Mouse (Mus musculus): ENCODE results near the gene Ccnl1.
A peak's percentile ranks its signal among the peaks of the same experiment; 100 is the strongest.

The Ccnl1 gene

GRCm38 (mm10) chr3:65959416-65960001 is 1.5 kb upstream of the Ccnl1 start:
- DNase-seq (ENCODE audit: low spot score in 2 of 2) = no peak

- no peak for DNase-seq (ENCODE audit: low spot score in 2 of 2)
Measured at GRCm38 (mm10) chr3:65958840-65959185, 764 bp upstream of the Ccnl1 start.

- peak; percentile 70 to 72 for DNase-seq (ENCODE audit: low spot score in 2 of 2)
Measured at GRCm38 (mm10) chr3:65957271-65958101, 563 bp downstream of the Ccnl1 start.

- no peak for DNase-seq (ENCODE audit: low spot score in 2 of 2)
Measured at GRCm38 (mm10) chr3:65954499-65955391, 3.3 kb downstream of the Ccnl1 start.

DNA sequence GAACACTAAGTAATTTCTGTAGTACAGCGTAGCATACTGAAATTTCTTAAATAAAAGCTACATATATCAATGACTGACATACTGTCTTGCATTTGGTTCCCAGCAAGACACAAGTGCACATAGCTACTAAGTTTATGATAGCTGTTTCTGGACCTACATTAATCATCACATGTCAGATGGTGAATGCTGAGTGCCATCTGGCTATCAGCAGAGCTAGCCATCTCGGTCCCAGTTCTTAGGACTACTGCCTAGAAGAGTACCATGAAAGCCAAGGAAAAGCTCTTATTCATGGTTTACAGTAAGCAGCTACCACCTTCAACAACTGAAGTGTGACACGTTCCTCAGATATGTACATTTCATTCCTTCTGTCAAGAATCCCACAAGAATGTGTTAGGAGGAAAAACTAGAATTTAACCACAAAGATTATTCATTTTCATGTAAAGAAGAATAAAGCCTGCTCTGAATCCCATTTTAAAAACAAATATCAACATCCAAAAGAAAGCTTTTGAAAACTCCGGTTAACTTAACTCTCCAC is 7.2 kb downstream of the Ccnl1 start:
- no peak for DNase-seq (ENCODE audit: low spot score in 2 of 2)

DNA sequence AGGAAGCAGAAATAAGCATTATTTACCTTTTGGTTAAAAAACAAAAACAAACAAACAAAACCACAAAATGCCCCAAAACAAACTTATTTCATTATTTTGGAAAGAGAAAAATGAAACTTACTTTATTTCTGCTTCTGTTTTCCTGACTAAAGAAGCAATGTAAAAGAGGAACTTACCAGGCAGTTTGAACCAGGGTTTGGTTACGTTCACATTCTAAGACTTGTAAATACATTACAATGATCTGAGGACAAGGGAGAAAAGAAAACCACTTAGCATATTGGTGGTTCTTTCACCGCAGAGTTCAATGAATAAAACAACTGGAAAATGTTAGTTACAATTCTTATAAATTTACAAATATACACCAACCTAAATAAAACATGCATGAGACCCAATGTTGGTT is 7.7 kb downstream of the Ccnl1 start:
- DNase-seq (ENCODE audit: low spot score in 2 of 2) = no peak

DNA sequence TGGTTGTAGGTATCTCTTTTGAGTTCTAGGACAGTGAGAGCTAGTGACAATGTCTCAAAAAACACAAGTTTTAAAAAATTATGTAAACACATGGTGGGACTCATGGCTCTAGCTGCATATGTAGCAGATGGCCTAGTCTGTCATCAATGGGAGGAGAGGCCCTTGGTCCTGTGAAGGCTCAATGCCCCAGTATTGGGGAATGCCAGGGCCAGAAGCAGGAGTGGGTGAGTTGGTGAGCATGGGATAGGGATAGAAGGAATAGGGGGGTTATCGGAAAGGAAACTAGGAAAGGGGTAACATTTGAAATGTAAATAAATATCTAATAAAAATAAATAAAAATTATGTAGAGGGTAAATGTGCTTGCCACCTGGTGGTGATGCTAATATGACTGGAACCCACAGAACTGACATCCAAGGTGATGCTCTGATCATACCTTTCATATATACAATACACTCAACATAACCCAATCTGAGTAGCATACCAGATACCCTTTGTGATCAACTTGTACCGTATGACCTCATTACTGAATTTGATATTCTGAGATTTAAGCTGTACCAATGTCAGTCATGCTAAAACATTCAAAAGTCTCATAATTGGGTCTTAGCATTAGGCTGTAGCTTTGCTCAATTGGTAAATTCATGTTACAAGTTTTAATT is 12.6 kb downstream of the Ccnl1 start:
- no peak for DNase-seq (ENCODE audit: low spot score in 2 of 2)

GRCm38 (mm10) chr3:65944713-65945112 is 13.3 kb downstream of the Ccnl1 start:
- no peak for DNase-seq (ENCODE audit: low spot score in 2 of 2)

- DNase-seq (ENCODE audit: low spot score in 2 of 2) = no peak
Measured at GRCm38 (mm10) chr3:65943453-65943852, 14.6 kb downstream of the Ccnl1 start.

DNA sequence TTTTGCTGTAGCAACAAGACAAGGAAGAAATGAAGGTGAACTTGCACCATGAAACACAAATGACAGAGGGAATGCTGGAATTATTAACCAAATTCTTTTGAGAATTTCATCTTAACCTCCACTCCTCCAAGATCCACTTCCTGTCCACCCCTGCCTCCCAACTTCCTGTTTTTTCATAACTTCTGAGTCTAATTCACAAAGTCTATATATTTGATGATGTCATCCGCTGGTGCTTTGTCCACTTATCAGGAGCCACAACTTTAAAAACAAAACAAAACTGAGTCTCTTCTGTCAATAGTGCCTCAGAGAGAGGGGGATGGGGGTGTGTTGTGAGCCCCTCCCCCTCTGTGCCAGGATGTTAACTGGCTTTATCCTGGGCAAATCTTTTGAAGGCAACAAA is 17.0 kb downstream of the Ccnl1 start:
- DNase-seq (ENCODE audit: low spot score in 2 of 2) = no peak

DNA sequence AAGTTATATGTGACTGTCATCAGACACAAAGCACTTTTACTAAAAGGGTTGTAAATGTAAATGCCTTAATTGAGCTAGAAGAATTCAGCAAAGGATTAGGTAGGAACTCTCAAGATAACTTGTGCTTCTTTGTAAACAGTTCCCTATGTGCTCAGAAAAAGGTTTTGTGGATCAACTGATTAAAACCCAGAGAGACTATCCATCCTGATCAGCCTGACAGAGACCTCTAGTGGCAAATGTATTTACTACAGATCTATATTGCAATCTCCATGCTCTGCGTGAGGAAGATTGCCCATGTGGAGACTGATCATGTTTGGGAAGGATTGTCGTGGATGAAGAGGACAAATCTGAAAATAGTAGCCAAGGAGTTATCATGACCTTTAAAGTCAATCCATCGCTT is 19.8 kb downstream of the Ccnl1 start:
- no peak for DNase-seq (ENCODE audit: low spot score in 2 of 2)

DNA sequence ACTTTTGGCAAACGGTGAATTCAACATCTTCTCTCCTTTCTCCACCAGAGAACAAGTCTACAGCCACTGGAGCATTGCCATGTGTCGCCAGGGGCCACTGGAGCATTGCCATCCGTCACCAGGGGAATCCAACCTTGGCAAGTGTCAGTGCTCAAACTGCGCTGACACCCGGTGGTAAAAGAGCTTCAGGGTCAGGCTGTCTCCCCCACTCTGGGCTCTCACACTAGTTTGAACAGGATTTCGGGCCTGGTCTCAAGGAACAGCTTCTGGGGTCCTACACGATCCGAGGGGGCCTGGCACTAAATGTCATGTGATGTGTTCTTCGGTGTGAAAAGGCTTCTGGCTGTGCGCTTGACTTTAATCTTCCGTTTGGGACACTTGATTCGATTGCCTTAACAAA is 21.7 kb downstream of the Ccnl1 start:
- no peak for DNase-seq (ENCODE audit: low spot score in 2 of 2)

DNA sequence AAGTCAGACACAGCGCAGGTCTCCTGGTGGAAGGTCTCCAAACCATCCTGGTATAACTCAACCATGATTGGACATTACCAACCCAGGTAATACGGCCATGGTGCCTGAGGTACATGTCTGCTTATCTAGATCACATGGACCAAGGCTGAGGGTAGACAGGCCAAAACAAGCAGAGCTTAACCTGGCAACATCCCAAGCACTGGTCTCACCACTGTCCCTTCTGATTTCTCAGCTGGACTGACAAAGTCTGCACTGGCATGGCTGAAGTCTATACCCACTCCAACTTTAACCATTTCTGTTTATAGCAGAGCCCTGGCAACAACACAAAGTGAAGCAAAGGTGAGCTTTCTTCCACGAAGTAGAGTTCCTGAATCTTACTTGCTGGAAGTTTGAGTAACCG is 22.9 kb downstream of the Ccnl1 start:
- no peak for DNase-seq (ENCODE audit: low spot score in 2 of 2)

DNA sequence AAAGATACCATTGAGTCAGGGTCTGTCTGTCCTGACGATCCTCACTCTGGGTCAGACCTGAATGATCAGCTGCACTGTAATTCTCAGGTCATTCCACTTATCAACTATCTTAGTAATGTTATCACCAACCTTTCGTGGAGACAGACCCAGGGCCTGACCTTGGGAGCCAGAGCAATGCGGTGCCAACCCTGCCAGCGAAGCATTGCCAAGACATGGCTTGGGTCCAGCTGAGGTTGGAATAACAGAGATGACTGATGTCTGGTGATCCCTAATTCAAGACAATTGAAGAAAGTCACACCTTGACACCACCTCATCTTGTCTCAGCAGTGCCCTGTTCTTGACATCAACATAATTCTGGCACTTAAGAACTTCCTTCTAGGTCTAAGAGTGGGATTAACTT is 24.3 kb downstream of the Ccnl1 start:
- no peak for DNase-seq (ENCODE audit: low spot score in 2 of 2)

- DNase-seq (ENCODE audit: low spot score in 2 of 2) = no peak
Measured at GRCm38 (mm10) chr3:65931542-65931941, 26.5 kb downstream of the Ccnl1 start.

DNA sequence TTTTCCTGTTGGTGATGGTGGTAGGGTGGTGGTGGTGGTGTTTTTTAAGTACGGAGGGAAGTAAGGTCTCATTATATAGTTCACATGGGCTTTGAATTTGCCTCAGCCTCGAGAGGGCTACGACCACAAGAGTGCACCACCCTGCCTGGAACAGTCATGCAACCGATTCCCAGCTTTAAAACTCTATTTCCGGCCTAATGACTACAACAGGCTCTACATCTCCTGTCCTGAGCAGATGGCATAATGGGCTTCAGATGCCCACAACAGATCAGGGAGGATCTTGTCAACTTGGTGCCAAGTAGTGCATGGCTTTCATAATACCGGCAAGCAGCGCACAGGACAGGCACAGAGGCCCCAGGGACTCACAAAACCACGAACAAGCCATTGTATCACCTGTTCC is 27.4 kb downstream of the Ccnl1 start:
- no peak for DNase-seq (ENCODE audit: low spot score in 2 of 2)

DNA sequence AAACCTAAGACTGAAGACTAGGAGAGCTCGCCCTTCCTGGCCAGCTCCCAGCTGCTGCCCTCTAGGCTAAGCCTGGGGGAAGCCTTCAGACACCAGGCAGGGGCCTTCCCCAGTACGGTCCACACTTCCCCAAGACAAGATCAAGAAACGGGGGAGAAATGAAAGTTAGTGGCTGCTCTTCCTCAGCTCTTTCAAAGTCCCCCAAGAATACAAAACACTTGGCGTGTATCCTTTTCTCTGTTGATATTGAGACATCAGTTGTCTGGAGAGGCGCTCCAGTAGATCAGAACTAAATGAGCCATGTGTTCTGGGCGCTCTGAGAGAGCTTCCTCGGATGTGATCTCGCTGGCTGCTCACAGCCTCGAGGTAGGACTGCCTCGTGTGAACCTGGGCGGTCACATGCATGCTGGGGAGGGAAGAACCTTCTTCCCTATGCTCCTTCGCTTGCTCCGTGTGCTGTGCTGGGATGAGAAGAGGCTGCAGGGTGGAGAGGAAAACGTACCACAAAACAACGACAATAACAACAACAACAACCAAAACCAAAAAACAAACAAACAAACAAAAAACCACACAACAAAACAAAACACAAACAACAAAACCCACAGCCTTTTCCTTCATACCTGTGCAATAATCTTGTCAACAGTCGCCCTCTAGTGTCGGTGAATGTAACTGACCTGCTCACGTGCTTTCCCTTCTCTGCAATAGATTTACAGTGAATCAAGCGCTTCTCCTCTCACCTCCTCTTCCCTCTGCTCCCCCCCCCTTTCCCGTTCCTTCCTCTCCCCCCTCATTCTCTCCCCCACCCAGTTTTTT is 28.0 kb downstream of the Ccnl1 start:
- DNase-seq (ENCODE audit: low spot score in 2 of 2) = peak; percentile 75 to 83

DNA sequence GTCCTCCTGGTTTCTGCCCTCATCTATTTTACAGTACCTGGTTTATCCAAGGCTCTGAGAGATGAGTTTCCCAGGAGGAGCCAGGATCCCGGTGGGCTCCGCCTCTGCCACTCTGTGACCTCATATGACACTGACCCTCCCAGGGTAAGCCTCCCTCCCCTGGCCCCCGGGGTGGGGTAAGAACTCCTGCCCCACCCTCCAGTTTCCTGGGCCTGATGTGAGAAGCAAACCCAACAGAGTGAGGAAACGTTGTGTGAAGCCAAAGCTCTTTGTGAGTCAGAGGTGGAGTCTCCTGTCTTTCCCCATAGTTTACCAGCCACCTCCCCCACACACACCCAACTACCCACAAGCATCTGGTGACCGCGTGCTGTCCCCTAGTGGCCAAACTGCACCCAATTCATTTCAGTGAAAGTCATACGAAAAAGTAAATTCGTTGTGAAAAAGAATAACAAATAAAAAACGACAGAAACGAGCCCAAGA is 28.7 kb downstream of the Ccnl1 start:
- peak; percentile 82 to 87 for DNase-seq (ENCODE audit: low spot score in 2 of 2)

GRCm38 (mm10) chr3:65928614-65929272 is 29.3 kb downstream of the Ccnl1 start:
- DNase-seq (ENCODE audit: low spot score in 2 of 2) = no peak

- peak; percentile 60 to 68 for DNase-seq (ENCODE audit: low spot score in 2 of 2)
Measured at GRCm38 (mm10) chr3:65927685-65928084, 30.4 kb downstream of the Ccnl1 start.
